Mouse (Mus musculus) embryonic facial prominence, embryonic 11.5 days (tissue): Measurements from ENCODE around the gene Gpr88. TPM values are rescaled to one million over a fixed set of nuclear protein-coding genes. Genes with fewer than 3 reads are reported as not detected.

Experiments
- ATAC-seq: fragments of 200-750 bp; cut with Nextera tagmentation; replicated peaks from 2 replicates; pipeline ENCODE4 v1.8.0; 2017; ENCODE audit warnings: low read depth; ENCODE audit not compliant: insufficient number of reproducible peaks, low FRiP score, low TSS enrichment
- DNase-seq: peaks from one replicate; pipeline ENCODE4 v3.0.0-alpha.2; 2015; ENCODE audit warnings: low spot score
- H3K27ac ChIP-seq: fragments of 300-500 bp; sonication (generic); replicated peaks from 2 replicates; pipeline ENCODE4 v1.5.1; 2014; ENCODE audit warnings: mild to moderate bottlenecking, low read depth, low read length, control low read depth
- H3K27me3 ChIP-seq: fragments of 300-500 bp; sonication (generic); 2 replicates; pipeline ENCODE4 v1.6.1; 2014; ENCODE audit warnings: mild to moderate bottlenecking, low read length, moderate library complexity, mixed read lengths; ENCODE audit not compliant: control insufficient read depth, insufficient read depth
- H3K36me3 ChIP-seq: fragments of 300-500 bp; sonication (generic); replicated peaks from 2 replicates; pipeline ENCODE4 v1.6.1; 2014; ENCODE audit warnings: low read depth, mild to moderate bottlenecking, low read length, moderate library complexity, mixed read lengths; ENCODE audit not compliant: control insufficient read depth, insufficient read depth
- H3K4me1 ChIP-seq: fragments of 300-500 bp; sonication (generic); 2 replicates; pipeline ENCODE4 v1.6.1; 2014; ENCODE audit warnings: low read length, mixed read lengths; ENCODE audit not compliant: control insufficient read depth, insufficient read depth
- H3K4me2 ChIP-seq: fragments of 300-500 bp; sonication (generic); 2 replicates; pipeline ENCODE4 v1.6.1; 2014; ENCODE audit warnings: low read depth, mild to moderate bottlenecking, control low read depth, low read length, moderate library complexity
- H3K4me3 ChIP-seq: fragments of 300-500 bp; sonication (generic); 2 replicates; pipeline ENCODE4 v1.5.1; 2014; ENCODE audit warnings: low read depth, low read length, control low read depth
- H3K9ac ChIP-seq: fragments of 300-500 bp; sonication (generic); replicated peaks from 2 replicates; pipeline ENCODE4 v1.6.1; 2014; ENCODE audit warnings: mild to moderate bottlenecking, control low read depth, low read length
- H3K9me3 ChIP-seq: fragments of 300-500 bp; sonication (generic); replicated peaks from 2 replicates; pipeline ENCODE4 v1.6.1; 2016; ENCODE audit warnings: mild to moderate bottlenecking, low read length, inconsistent platforms, mixed read lengths; ENCODE audit not compliant: control insufficient read depth
- whole genome bisulfite sequencing: fragments of 180-500 bp; shearing (Covaris S2); extraction: QIAGEN DNeasy Blood & Tissue Kit; methylation state at CpG from one replicate; pipeline ENCODE4 v1.1.7; 2014; 5-methylcytosine and 5-hydroxymethylcytosine counted together
- polyA plus RNA-seq: library from polyadenylated mRNA; unstranded; fragments of >200 nt; fragmentation: Nextera tagmentation; extraction: Ambion mirVana; gene quantifications from 2 replicates; pipeline ENCODE4 v1.2.1, GENCODE M21; 2014

Gene Gpr88
- polyA plus RNA-seq, 1 experiment from 2014 or later = 0.56 TPM

DNA sequence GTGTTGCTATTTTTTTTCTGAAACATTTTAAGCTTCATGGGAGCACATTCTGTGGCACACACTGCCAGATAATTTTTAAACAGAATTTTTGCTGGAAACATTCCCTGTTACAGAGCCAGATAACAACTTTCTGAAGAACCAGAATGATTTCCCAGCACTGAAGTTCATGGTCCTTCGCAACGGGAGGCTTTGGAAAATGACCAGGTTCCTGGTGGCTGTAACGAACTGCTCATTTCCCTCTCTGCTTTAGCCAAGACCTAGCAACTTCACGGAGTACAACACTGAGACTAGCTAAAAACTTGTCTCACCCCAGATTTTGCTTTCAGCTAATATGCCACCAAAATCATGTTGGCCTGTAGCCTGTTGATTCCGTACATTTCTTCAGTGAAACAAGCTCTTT, 9.8 kb upstream of the Gpr88 start:
- ATAC-seq = no peak
- Histone ChIP-seq H3K9me3 (no peaks in the 10 kb centered on the region), H3K27me3 (no peaks in the 10 kb centered on the region), H3K4me2 (no peak overlapping the region), H3K27ac (no peak overlapping the region), H3K4me3 (no peak overlapping the region), H3K9ac (no peak overlapping the region), H3K4me1 (no peaks in the 10 kb centered on the region), H3K36me3 (no peaks in the 10 kb centered on the region)
- no peak for DNase-seq
- 96% methylated on average over 5 of the region's 5 CpGs for WGBS

DNA sequence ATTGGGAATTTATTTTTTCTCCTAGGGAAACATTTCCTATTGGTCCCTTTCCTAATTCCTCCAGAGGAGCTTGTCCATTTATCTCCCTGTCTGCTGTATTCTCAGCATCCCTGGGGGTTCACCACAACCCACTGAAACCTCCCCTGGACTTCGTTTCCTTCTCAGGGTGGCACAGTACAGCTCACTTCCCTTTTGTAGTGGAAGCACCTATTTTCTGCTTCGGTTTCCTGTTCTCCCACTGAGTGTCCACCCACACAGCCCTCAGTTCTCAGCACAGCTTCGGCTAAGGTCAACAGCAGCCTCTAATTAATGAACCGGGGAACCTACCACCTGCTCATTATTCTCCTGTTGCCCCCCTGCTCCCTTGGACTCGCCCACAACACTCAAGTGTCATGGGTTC, 2.8 kb upstream of the Gpr88 start:
- Histone ChIP-seq H3K27me3 (peaks cover 20% of the 10 kb centered on the region), H3K9me3 (no peaks in the 10 kb centered on the region), H3K4me1 (peaks cover 9% of the 10 kb centered on the region), H3K36me3 (no peaks in the 10 kb centered on the region), H3K27ac (no peak overlapping the region), H3K9ac (no peak overlapping the region), H3K4me2 (no peak overlapping the region), H3K4me3 (no peak overlapping the region)
- no peak for DNase-seq
- no peak for ATAC-seq
- WGBS = 55% methylated on average over 5 of the region's 5 CpGs

DNA sequence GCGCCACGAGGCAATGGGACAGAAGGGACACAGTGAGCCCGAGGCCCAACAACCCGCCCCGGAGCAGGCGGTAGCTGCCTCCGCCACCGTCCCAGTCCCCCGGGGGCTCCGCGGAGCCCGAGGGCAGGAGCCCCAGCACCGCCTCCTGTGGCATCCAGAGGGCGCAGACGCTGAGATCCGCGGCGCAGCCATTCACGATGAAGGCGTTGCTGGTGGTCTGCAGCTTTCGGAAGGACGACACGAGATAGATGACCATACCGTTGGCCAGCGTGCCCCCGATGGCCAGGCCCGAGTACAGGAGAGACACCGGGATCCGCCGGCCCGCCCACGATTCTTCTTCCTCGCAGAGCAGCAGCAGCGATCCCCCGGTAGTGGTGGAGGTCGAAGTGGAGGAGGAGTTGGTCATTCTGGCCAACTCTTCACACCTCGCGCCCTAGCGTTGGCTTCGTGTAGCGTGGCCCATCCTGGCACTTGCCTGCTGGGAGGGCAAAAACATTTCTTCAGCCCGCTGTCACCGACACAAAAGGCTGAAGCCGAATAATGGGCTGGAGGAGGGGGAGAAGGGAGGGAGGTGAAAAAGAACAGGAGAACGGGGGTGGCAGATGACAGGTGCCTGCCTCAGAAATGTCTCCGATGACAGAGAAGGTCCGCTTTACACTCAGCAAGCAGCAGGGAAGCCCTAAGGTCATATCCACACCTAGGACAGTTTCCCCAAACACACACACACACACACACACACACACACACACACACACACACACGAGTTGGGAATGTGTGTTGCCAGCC, 855 bp downstream of the Gpr88 start:
- Histone ChIP-seq H3K27ac (no peak overlapping the region), H3K9me3 (no peaks in the 10 kb centered on the region), H3K9ac (peak overlapping the region; percentile 48), H3K4me1 (peaks cover 9% of the 10 kb centered on the region), H3K4me2 (peak overlapping the region; percentile 99), H3K4me3 (peak overlapping the region; percentile 48), H3K36me3 (no peaks in the 10 kb centered on the region), H3K27me3 (peaks cover 23% of the 10 kb centered on the region)
- ATAC-seq (peak; percentile 68; the same call in 1 of the 2 replicates), DNase-seq (peak; percentile 54)
- WGBS = under 1% methylated on average over 48 of the region's 48 CpGs

DNA sequence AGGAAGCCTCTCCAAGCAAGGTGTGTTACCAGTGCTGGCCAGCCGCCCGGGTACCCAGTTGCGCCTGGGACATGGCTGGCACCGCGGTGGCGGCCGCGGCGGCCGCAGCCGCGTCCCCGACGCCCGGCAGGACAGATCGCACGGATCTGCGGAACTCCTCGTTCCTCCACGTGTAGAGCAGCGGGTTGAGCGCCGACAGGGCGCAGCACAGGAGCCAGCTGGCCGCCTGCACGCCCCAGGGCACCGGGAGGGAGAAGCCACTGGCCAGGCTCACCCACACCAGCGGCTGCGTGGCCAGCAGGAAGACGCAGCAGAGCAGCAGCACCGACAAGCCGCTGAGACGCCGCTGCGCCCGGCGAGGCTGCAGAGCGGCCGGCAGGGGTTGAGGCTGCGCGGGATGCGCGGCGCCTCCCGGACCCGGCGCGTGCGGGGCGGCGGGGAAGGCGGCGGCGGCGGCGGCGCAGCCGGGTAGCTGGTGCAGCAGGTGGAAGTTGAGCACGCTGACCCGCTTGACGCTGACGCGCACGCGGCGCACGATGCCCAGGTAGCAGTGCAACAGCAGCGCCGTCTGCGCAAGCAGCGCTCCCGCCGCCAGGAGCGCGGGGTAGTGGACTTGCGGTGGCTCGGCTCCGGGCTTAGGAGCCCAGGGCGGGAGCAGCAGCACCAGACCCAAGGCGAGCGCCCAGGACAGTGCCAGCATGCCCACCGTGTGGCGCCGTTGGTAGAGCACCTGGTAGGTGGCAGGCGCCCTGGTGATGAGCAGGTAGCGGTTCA, 1.6 kb downstream of the Gpr88 start:
- ATAC-seq = peak; percentile 61
- WGBS = under 1% methylated on average over 79 of the region's 86 CpGs
- no peaks in the 10 kb centered on the region for H3K9me3 ChIP-seq

DNA sequence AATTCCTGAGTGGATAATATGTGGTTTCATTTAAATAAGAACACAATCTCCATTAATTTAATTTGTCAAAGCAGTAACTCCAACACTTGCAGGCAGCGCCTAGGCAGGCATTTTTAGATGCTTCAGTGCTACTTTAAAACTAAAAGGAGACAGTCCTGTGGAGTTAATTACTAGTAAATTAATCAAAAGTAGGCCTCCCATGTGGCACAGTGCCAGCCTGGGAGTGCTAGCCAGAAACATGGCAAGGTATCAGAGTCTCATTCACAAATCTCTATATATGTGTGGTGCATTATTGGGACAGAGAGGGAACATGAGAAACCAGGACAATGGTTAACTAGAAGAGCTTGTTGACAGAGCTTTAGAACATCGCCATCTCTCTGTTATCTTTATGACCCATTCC, 4.3 kb downstream of the Gpr88 start:
- H3K9ac ChIP-seq = no peak overlapping the region
- peaks cover 9% of the 10 kb centered on the region for H3K4me1 ChIP-seq
- H3K4me2 ChIP-seq = no peak overlapping the region
- no peaks in the 10 kb centered on the region for H3K36me3 ChIP-seq
- no peak overlapping the region for H3K4me3 ChIP-seq
- WGBS = 91% methylated on average over 2 of the region's 2 CpGs
- DNase-seq = no peak
- no peak for ATAC-seq
- H3K27me3 ChIP-seq = peaks cover 23% of the 10 kb centered on the region
- no peaks in the 10 kb centered on the region for H3K9me3 ChIP-seq
- H3K27ac ChIP-seq = no peak overlapping the region

More for the DNA sequence above, 1.6 kb downstream of the Gpr88 start:
- H3K4me1 ChIP-seq = peaks cover 9% of the 10 kb centered on the region
- DNase-seq = peak; percentile 58
- peaks cover 23% of the 10 kb centered on the region for H3K27me3 ChIP-seq
- H3K4me2 ChIP-seq = peak overlapping the region; percentile 99
- H3K4me3 ChIP-seq = peak overlapping the region; percentile 48
- H3K9ac ChIP-seq = peak overlapping the region; percentile 48
- no peak overlapping the region for H3K27ac ChIP-seq
- H3K36me3 ChIP-seq = no peaks in the 10 kb centered on the region

DNA sequence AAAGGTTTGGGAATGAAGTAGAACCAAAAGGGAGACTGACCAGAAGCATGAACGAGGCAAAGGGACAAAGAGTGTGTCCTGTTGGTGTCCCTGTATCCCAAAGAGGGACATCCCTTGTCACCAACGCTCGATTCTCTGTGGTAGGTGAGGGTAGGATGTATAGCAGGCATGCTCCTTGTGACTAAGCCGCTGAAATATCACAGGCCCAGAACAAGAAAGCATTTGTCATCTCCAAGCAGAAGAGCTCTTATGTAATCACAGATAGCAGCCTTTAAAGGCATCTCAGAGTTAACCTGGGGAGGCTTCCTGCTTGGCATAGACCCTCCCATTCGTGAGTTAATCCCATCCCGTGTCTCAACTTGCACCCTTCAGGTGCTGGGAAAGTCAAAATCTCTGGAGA, 8.8 kb downstream of the Gpr88 start:
- 61% methylated on average over 6 of the region's 6 CpGs for WGBS
- ATAC-seq (no peak), DNase-seq (no peak)
- no peaks in the 10 kb centered on the region for H3K27me3 ChIP-seq
- no peak overlapping the region for H3K27ac ChIP-seq
- H3K9ac ChIP-seq = no peak overlapping the region
- no peak overlapping the region for H3K4me2 ChIP-seq
- H3K36me3 ChIP-seq = no peaks in the 10 kb centered on the region
- no peak overlapping the region for H3K4me3 ChIP-seq
- H3K4me1 ChIP-seq = no peaks in the 10 kb centered on the region
- no peaks in the 10 kb centered on the region for H3K9me3 ChIP-seq

DNA sequence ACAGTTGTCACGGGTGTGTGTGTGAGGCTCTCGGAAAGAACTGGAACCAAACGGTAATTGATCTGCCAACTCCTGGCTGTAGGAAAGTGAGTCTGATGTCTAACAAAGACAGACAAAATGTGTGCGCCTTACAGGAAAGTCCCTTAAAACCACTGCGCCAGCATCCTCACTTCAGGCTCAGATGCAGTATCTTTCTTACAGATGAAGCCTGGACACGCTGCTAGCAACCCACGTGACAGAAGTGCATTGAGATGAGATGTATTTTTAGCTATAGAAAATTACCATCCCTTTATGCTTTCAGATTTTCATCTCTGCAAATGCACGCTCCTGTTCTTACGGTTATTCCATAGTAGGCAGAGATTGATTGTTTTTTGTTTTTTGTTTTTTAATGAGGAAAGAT, 10.6 kb downstream of the Gpr88 start:
- Histone ChIP-seq H3K4me1 (no peaks in the 10 kb centered on the region), H3K36me3 (no peaks in the 10 kb centered on the region), H3K9me3 (no peaks in the 10 kb centered on the region), H3K27ac (no peak overlapping the region), H3K27me3 (no peaks in the 10 kb centered on the region), H3K9ac (no peak overlapping the region), H3K4me2 (no peak overlapping the region), H3K4me3 (no peak overlapping the region)
- 72% methylated on average over 9 of the region's 9 CpGs for WGBS
- ATAC-seq (no peak), DNase-seq (no peak)

DNA sequence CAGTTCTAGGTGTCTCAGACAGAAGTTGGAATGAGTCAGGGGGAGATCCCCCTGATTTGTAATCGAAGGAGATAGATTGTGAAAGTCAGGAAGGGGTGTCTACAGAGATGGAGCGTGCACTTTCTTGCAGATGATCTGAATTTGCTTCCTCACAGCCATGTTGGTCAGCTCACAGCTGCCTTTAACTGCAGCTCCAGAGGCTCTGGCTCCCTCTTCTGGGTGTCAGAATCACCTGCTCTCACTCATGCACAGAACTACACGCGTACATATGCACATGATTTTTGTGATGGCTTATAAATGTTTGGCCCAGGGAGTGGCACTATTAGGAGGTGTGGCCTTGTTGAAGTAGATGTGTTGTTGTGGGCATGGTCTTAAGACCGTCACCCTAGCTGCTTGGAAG, 15.8 kb downstream of the Gpr88 start:
- H3K9me3 ChIP-seq = no peaks in the 10 kb centered on the region
- H3K4me1 ChIP-seq = no peaks in the 10 kb centered on the region
- H3K4me2 ChIP-seq = no peak overlapping the region
- no peaks in the 10 kb centered on the region for H3K36me3 ChIP-seq
- H3K4me3 ChIP-seq = no peak overlapping the region
- no peak for ATAC-seq
- H3K27me3 ChIP-seq = no peaks in the 10 kb centered on the region
- no peak overlapping the region for H3K9ac ChIP-seq
- no peak for DNase-seq
- 84% methylated on average over 5 of the region's 5 CpGs for WGBS
- no peak overlapping the region for H3K27ac ChIP-seq
